Mouse (Mus musculus): ENCODE results near the gene Pagr1a. TPM values are rescaled to one million over a fixed set of nuclear protein-coding genes. Genes with fewer than 3 reads are reported as not detected.

Pagr1a gene
- polyA plus RNA-seq, 2 experiments: 15.2 to 32.2 TPM

GRCm38 (mm10) chr7:126988816-126989215 is 28.3 kb downstream of the Pagr1a start:
- WGBS (ENCODE audit: insufficient replicate concordance): 52% methylated on average over 8 of the region's 8 CpGs
- Histone ChIP-seq H3K4me1 (replicated peaks; ENCODE audit: control insufficient read depth in 2 of 2, insufficient read depth in 2 of 2, low read length in 1 of 2) (no peaks in the 10 kb centered on the region), H3K4me2 (ENCODE audit: low read depth) (no peak overlapping the region), H3K27me3 (ENCODE audit: control insufficient read depth, insufficient read depth, low read length) (no peaks in the 10 kb centered on the region), H3K4me3 (ENCODE audit: insufficient read depth in 1 of 2, low read depth in 2 of 2, low read length in 2 of 2) (no peak overlapping the region), H3K27ac (no peak overlapping the region), H3K36me3 (replicated peaks; ENCODE audit: control insufficient read depth, insufficient read depth, low read depth) (no peaks in the 10 kb centered on the region), H3K9me3 (ENCODE audit: control insufficient read depth, low read length) (no peaks in the 10 kb centered on the region), H3K9ac (replicated peaks) (no peak overlapping the region)
- no peak for DNase-seq (ENCODE audit: low read depth in 3 of 3, low spot score in 3 of 3)
- TF ChIP-seq CTCF (IDR thresholded peaks at IDR 0.05; ENCODE audit: low read depth) (no peak), EP300 (IDR thresholded peaks at IDR 0.05; ENCODE audit: low read depth) (no peak)
- no peak for ATAC-seq (ENCODE audit: insufficient read depth)

GRCm38 (mm10) chr7:126986319-126986718 is 30.8 kb downstream of the Pagr1a start:
- Histone ChIP-seq H3K9ac (replicated peaks) (no peak overlapping the region), H3K4me1 (replicated peaks; ENCODE audit: control insufficient read depth in 2 of 2, insufficient read depth in 2 of 2, low read length in 1 of 2) (no peaks in the 10 kb centered on the region), H3K4me2 (ENCODE audit: low read depth) (no peak overlapping the region), H3K36me3 (replicated peaks; ENCODE audit: control insufficient read depth, insufficient read depth, low read depth) (no peaks in the 10 kb centered on the region), H3K27ac (no peak overlapping the region), H3K4me3 (ENCODE audit: insufficient read depth in 1 of 2, low read depth in 2 of 2, low read length in 2 of 2) (no peak overlapping the region), H3K27me3 (ENCODE audit: control insufficient read depth, insufficient read depth, low read length) (no peaks in the 10 kb centered on the region), H3K9me3 (ENCODE audit: control insufficient read depth, low read length) (no peaks in the 10 kb centered on the region)
- 41% methylated on average over 9 of the region's 9 CpGs for WGBS (ENCODE audit: insufficient replicate concordance)
- TF ChIP-seq EP300 (IDR thresholded peaks at IDR 0.05; ENCODE audit: low read depth) (no peak), CTCF (IDR thresholded peaks at IDR 0.05; ENCODE audit: low read depth) (peak; percentile 64)
- ATAC-seq (ENCODE audit: insufficient read depth): no peak
- no peak for DNase-seq (ENCODE audit: low read depth in 3 of 3, low spot score in 3 of 3)

- no peak for ATAC-seq (ENCODE audit: insufficient read depth)
- WGBS (ENCODE audit: insufficient replicate concordance): 51% methylated on average over 10 of the region's 10 CpGs
- H3K36me3 ChIP-seq (replicated peaks; ENCODE audit: control insufficient read depth, insufficient read depth, low read depth): peaks cover 4% of the 10 kb centered on the region
Observed at GRCm38 (mm10) chr7:126984667-126985444, 32.3 kb downstream of the Pagr1a start.

GRCm38 (mm10) chr7:126983113-126983512 is 34.0 kb downstream of the Pagr1a start:
- TF ChIP-seq EP300 (IDR thresholded peaks at IDR 0.05; ENCODE audit: low read depth) (no peak), CTCF (IDR thresholded peaks at IDR 0.05; ENCODE audit: low read depth) (no peak)
- ATAC-seq (ENCODE audit: insufficient read depth) (no peak), DNase-seq (ENCODE audit: low read depth in 3 of 3, low spot score in 3 of 3) (no peak)
- 71% methylated on average over 7 of the region's 7 CpGs for WGBS (ENCODE audit: insufficient replicate concordance)
- H3K4me2 ChIP-seq (ENCODE audit: low read depth): no peak overlapping the region
- H3K9me3 ChIP-seq (ENCODE audit: control insufficient read depth, low read length): no peaks in the 10 kb centered on the region
- peaks cover 19% of the 10 kb centered on the region for H3K36me3 ChIP-seq (replicated peaks; ENCODE audit: control insufficient read depth, insufficient read depth, low read depth)
- H3K4me1 ChIP-seq (replicated peaks; ENCODE audit: control insufficient read depth in 2 of 2, insufficient read depth in 2 of 2, low read length in 1 of 2): no peaks in the 10 kb centered on the region
- H3K27me3 ChIP-seq (ENCODE audit: control insufficient read depth, insufficient read depth, low read length): no peaks in the 10 kb centered on the region
- no peak overlapping the region for H3K27ac ChIP-seq
- H3K9ac ChIP-seq (replicated peaks): no peak overlapping the region
- H3K4me3 ChIP-seq (ENCODE audit: insufficient read depth in 1 of 2, low read depth in 2 of 2, low read length in 2 of 2): no peak overlapping the region

More at GRCm38 (mm10) chr7:126984667-126985444, 32.3 kb downstream of the Pagr1a start:
- H3K9ac ChIP-seq (replicated peaks): no peak overlapping the region
- DNase-seq (ENCODE audit: low read depth in 3 of 3, low spot score in 3 of 3): no peak
- no peaks in the 10 kb centered on the region for H3K9me3 ChIP-seq (ENCODE audit: control insufficient read depth, low read length)
- no peak overlapping the region for H3K4me2 ChIP-seq (ENCODE audit: low read depth)
- no peak overlapping the region for H3K4me3 ChIP-seq (ENCODE audit: insufficient read depth in 1 of 2, low read depth in 2 of 2, low read length in 2 of 2)
- no peaks in the 10 kb centered on the region for H3K4me1 ChIP-seq (replicated peaks; ENCODE audit: control insufficient read depth in 2 of 2, insufficient read depth in 2 of 2, low read length in 1 of 2)
- no peak overlapping the region for H3K27ac ChIP-seq
- TF ChIP-seq EP300 (IDR thresholded peaks at IDR 0.05; ENCODE audit: low read depth) (no peak), CTCF (IDR thresholded peaks at IDR 0.05; ENCODE audit: low read depth) (no peak)
- no peaks in the 10 kb centered on the region for H3K27me3 ChIP-seq (ENCODE audit: control insufficient read depth, insufficient read depth, low read length)

- H3K4me3 ChIP-seq (ENCODE audit: insufficient read depth in 1 of 2, low read depth in 2 of 2, low read length in 2 of 2): no peak overlapping the region
- H3K9ac ChIP-seq (replicated peaks): no peak overlapping the region
- WGBS (ENCODE audit: insufficient replicate concordance): 33% methylated on average over 4 of the region's 4 CpGs
- H3K9me3 ChIP-seq (ENCODE audit: control insufficient read depth, low read length): no peaks in the 10 kb centered on the region
- TF ChIP-seq EP300 (IDR thresholded peaks at IDR 0.05; ENCODE audit: low read depth): no peak
- TF ChIP-seq CTCF (IDR thresholded peaks at IDR 0.05; ENCODE audit: low read depth): no peak
- DNase-seq (ENCODE audit: low read depth in 3 of 3, low spot score in 3 of 3) (no peak), ATAC-seq (ENCODE audit: insufficient read depth) (no peak)
- peaks cover 4 to 6% of the 10 kb centered on the region in 2 experiments for H3K4me1 ChIP-seq (replicated peaks; ENCODE audit: control insufficient read depth in 2 of 2, insufficient read depth in 2 of 2, low read length in 1 of 2)
- H3K36me3 ChIP-seq (replicated peaks; ENCODE audit: control insufficient read depth, insufficient read depth, low read depth): peaks cover 22% of the 10 kb centered on the region
- H3K27me3 ChIP-seq (ENCODE audit: control insufficient read depth, insufficient read depth, low read length): no peaks in the 10 kb centered on the region
- no peak overlapping the region for H3K27ac ChIP-seq
- no peak overlapping the region for H3K4me2 ChIP-seq (ENCODE audit: low read depth)
Observed at GRCm38 (mm10) chr7:126982054-126982453, 35.1 kb downstream of the Pagr1a start.
